Mouse (Mus musculus): ENCODE data around the gene Hoxb7. TPM values are rescaled to one million over a fixed set of nuclear protein-coding genes. Genes with fewer than 3 reads are reported as not detected.
A peak's percentile ranks its signal among the peaks of the same experiment; 100 is the strongest.

The Hoxb7 gene
- polyA plus RNA-seq, 1 experiment = not detected

GRCm38 (mm10) chr11:96277151-96278044, 9.0 kb upstream of the Hoxb7 start:
- H3K27ac ChIP-seq (ENCODE audit: insufficient read depth, low read depth, low read length) = no peak overlapping the region
- TF ChIP-seq POLR2A (IDR thresholded peaks at IDR 0.05; ENCODE audit: borderline replicate concordance, low read depth, low read length) (no peak), CTCF (IDR thresholded peaks at IDR 0.05; ENCODE audit: low read depth, low read length) (0 out of 2 replicates have a peak, but pooled peaks have one; percentile 8)
- H3K4me3 ChIP-seq (ENCODE audit: insufficient read depth, low read length) = no peak overlapping the region
- no peaks in the 10 kb centered on the region for H3K4me1 ChIP-seq (ENCODE audit: control insufficient read depth, insufficient read depth, low read length)

- no peak overlapping the region for H3K27ac ChIP-seq (ENCODE audit: insufficient read depth, low read depth, low read length)
- TF ChIP-seq POLR2A (IDR thresholded peaks at IDR 0.05; ENCODE audit: borderline replicate concordance, low read depth, low read length) (no peak), CTCF (IDR thresholded peaks at IDR 0.05; ENCODE audit: low read depth, low read length) (no peak)
- H3K4me1 ChIP-seq (ENCODE audit: control insufficient read depth, insufficient read depth, low read length) = no peaks in the 10 kb centered on the region
- no peak overlapping the region for H3K4me3 ChIP-seq (ENCODE audit: insufficient read depth, low read length)
Measured at GRCm38 (mm10) chr11:96278324-96278723, 8.1 kb upstream of the Hoxb7 start.

- Histone ChIP-seq H3K4me3 (ENCODE audit: insufficient read depth, low read length) (no peak overlapping the region), H3K27ac (ENCODE audit: insufficient read depth, low read depth, low read length) (no peak overlapping the region), H3K4me1 (ENCODE audit: control insufficient read depth, insufficient read depth, low read length) (no peaks in the 10 kb centered on the region)
- TF ChIP-seq CTCF (IDR thresholded peaks at IDR 0.05; ENCODE audit: low read depth, low read length) (peak; percentile 79), POLR2A (IDR thresholded peaks at IDR 0.05; ENCODE audit: borderline replicate concordance, low read depth, low read length) (no peak)
Measured at GRCm38 (mm10) chr11:96278773-96279172, 7.7 kb upstream of the Hoxb7 start.

GRCm38 (mm10) chr11:96279421-96280233, 6.8 kb upstream of the Hoxb7 start:
- H3K27ac ChIP-seq (ENCODE audit: insufficient read depth, low read depth, low read length) = no peak overlapping the region
- 0 out of 2 replicates have a peak, but pooled peaks cover 1% of the 10 kb centered on the region for H3K4me1 ChIP-seq (ENCODE audit: control insufficient read depth, insufficient read depth, low read length)
- no peak for TF ChIP-seq POLR2A (IDR thresholded peaks at IDR 0.05; ENCODE audit: borderline replicate concordance, low read depth, low read length)
- no peak for TF ChIP-seq CTCF (IDR thresholded peaks at IDR 0.05; ENCODE audit: low read depth, low read length)

GRCm38 (mm10) chr11:96280399-96281378, 5.7 kb upstream of the Hoxb7 start:
- TF ChIP-seq CTCF (IDR thresholded peaks at IDR 0.05; ENCODE audit: low read depth, low read length) (no peak), POLR2A (IDR thresholded peaks at IDR 0.05; ENCODE audit: borderline replicate concordance, low read depth, low read length) (no peak)
- H3K4me1 ChIP-seq (ENCODE audit: control insufficient read depth, insufficient read depth, low read length) = 0 out of 2 replicates have a peak, but pooled peaks cover 2% of the 10 kb centered on the region
- no peak overlapping the region for H3K27ac ChIP-seq (ENCODE audit: insufficient read depth, low read depth, low read length)
- H3K4me3 ChIP-seq (ENCODE audit: insufficient read depth, low read length) = no peak overlapping the region

More at GRCm38 (mm10) chr11:96279421-96280233, 6.8 kb upstream of the Hoxb7 start:
- no peak overlapping the region for H3K4me3 ChIP-seq (ENCODE audit: insufficient read depth, low read length)

GRCm38 (mm10) chr11:96281396-96281795, 5.0 kb upstream of the Hoxb7 start:
- no peak overlapping the region for H3K4me3 ChIP-seq (ENCODE audit: insufficient read depth, low read length)
- no peak for TF ChIP-seq CTCF (IDR thresholded peaks at IDR 0.05; ENCODE audit: low read depth, low read length)
- TF ChIP-seq POLR2A (IDR thresholded peaks at IDR 0.05; ENCODE audit: borderline replicate concordance, low read depth, low read length) = no peak
- H3K27ac ChIP-seq (ENCODE audit: insufficient read depth, low read depth, low read length) = no peak overlapping the region
- H3K4me1 ChIP-seq (ENCODE audit: control insufficient read depth, insufficient read depth, low read length) = peaks cover 4% of the 10 kb centered on the region; the same call in 1 of the 2 replicates

GRCm38 (mm10) chr11:96281855-96282570, 4.4 kb upstream of the Hoxb7 start, which contains the start of gene Hoxb8:
Hoxb8 (plus strand) TSS chr11:96281905.
- Histone ChIP-seq H3K4me1 (ENCODE audit: control insufficient read depth, insufficient read depth, low read length) (peaks cover 5% of the 10 kb centered on the region; the same call in 1 of the 2 replicates), H3K27ac (ENCODE audit: insufficient read depth, low read depth, low read length) (no peak within 1 kb of the TSS), H3K4me3 (ENCODE audit: insufficient read depth, low read length) (no peak within 1 kb of the TSS)
- TF ChIP-seq CTCF (IDR thresholded peaks at IDR 0.05; ENCODE audit: low read depth, low read length) = no peak
- TF ChIP-seq POLR2A (IDR thresholded peaks at IDR 0.05; ENCODE audit: borderline replicate concordance, low read depth, low read length) = no peak

- Histone ChIP-seq H3K4me1 (ENCODE audit: control insufficient read depth, insufficient read depth, low read length) (peaks cover 5% of the 10 kb centered on the region; the same call in 1 of the 2 replicates), H3K4me3 (ENCODE audit: insufficient read depth, low read length) (no peak overlapping the region), H3K27ac (ENCODE audit: insufficient read depth, low read depth, low read length) (no peak overlapping the region)
- TF ChIP-seq CTCF (IDR thresholded peaks at IDR 0.05; ENCODE audit: low read depth, low read length) = no peak
- no peak for TF ChIP-seq POLR2A (IDR thresholded peaks at IDR 0.05; ENCODE audit: borderline replicate concordance, low read depth, low read length)
Measured at GRCm38 (mm10) chr11:96282795-96283430, 3.5 kb upstream of the Hoxb7 start.

All from bone marrow macrophage, adult 2 months (primary cell).